Mouse (Mus musculus): ENCODE data around the gene BC067074. TPM values are rescaled to one million over a fixed set of nuclear protein-coding genes. Genes with fewer than 3 reads are reported as not detected.
"Not testable (repeated sequence)": the region's sequence is repeated elsewhere in the genome, so short reads cannot be mapped to it uniquely, and the experiment has no call there.

BC067074 gene
- 2.9 and 3.1 TPM in 2 replicates for polyA plus RNA-seq (2015; fragmentation: Nextera tagmentation; extraction: Ambion mirVana)

GRCm38 (mm10) chr13:113292975-113293706 is at the start of gene BC067074:
Gene BC067074, plus strand, starts transcription at chr13:113293159.
- 0 out of 2 replicates have a peak within 1 kb of the TSS, but pooled peaks have one; percentile 8 for H3K27ac ChIP-seq (replicated peaks)
- WGBS: under 1% methylated on average over 75 of the region's 75 CpGs

GRCm38 (mm10) chr13:113245025-113245424 is 47.9 kb upstream of the BC067074 start:
- H3K4me2 ChIP-seq: no peak overlapping the region
- WGBS: 76% methylated on average over 8 of the region's 8 CpGs
- H3K27ac ChIP-seq (replicated peaks): no peak overlapping the region
- ATAC-seq (ENCODE audit: extremely low read depth, insufficient number of reproducible peaks, low FRiP score, low TSS enrichment): no peak
- H3K4me3 ChIP-seq: no peak overlapping the region
- no peaks in the 10 kb centered on the region for H3K27me3 ChIP-seq (replicated peaks)
- H3K4me1 ChIP-seq: peaks cover 6% of the 10 kb centered on the region
- H3K9me3 ChIP-seq: no peaks in the 10 kb centered on the region
- H3K9ac ChIP-seq: no peak overlapping the region
- no peaks in the 10 kb centered on the region for H3K36me3 ChIP-seq

More at GRCm38 (mm10) chr13:113292975-113293706, at the start of gene BC067074:
- Histone ChIP-seq H3K36me3 (no peaks in the 10 kb centered on the region), H3K27me3 (replicated peaks) (peaks cover 16% of the 10 kb centered on the region; the same call in 1 of the 2 replicates), H3K9ac (peak within 1 kb of the TSS; percentile 89), H3K4me2 (peak within 1 kb of the TSS; percentile 88), H3K4me3 (peak within 1 kb of the TSS; percentile 76), H3K4me1 (peaks cover 7% of the 10 kb centered on the region; the same call in 1 of the 2 replicates), H3K9me3 (no peaks in the 10 kb centered on the region)
- peak; percentile 22; the same call in 1 of the 2 replicates for ATAC-seq (ENCODE audit: extremely low read depth, insufficient number of reproducible peaks, low FRiP score, low TSS enrichment)

GRCm38 (mm10) chr13:113252580-113252979 is 40.4 kb upstream of the BC067074 start:
- 78% methylated on average over 7 of the region's 7 CpGs for WGBS
- H3K9me3 ChIP-seq; ATAC-seq (ENCODE audit: extremely low read depth, insufficient number of reproducible peaks, low FRiP score, low TSS enrichment); H3K4me3 ChIP-seq; H3K4me1 ChIP-seq; H3K27ac ChIP-seq (replicated peaks); H3K36me3 ChIP-seq; H3K4me2 ChIP-seq; H3K27me3 ChIP-seq (replicated peaks); H3K9ac ChIP-seq: not testable (repeated sequence)

- 54% methylated on average over 2 of the region's 2 CpGs for WGBS
- no peaks in the 10 kb centered on the region for H3K9me3 ChIP-seq
Measured at GRCm38 (mm10) chr13:113256766-113257165, 36.2 kb upstream of the BC067074 start.

GRCm38 (mm10) chr13:113257190-113257589 is 35.8 kb upstream of the BC067074 start:
- no peaks in the 10 kb centered on the region for H3K36me3 ChIP-seq
- 40% methylated on average over 5 of the region's 5 CpGs for WGBS
- ATAC-seq (ENCODE audit: extremely low read depth, insufficient number of reproducible peaks, low FRiP score, low TSS enrichment): no peak

More at GRCm38 (mm10) chr13:113256766-113257165, 36.2 kb upstream of the BC067074 start:
- no peak overlapping the region for H3K4me2 ChIP-seq
- no peak for ATAC-seq (ENCODE audit: extremely low read depth, insufficient number of reproducible peaks, low FRiP score, low TSS enrichment)
- H3K9ac ChIP-seq: no peak overlapping the region
- H3K4me1 ChIP-seq: no peaks in the 10 kb centered on the region
- no peaks in the 10 kb centered on the region for H3K27me3 ChIP-seq (replicated peaks)
- no peak overlapping the region for H3K4me3 ChIP-seq
- H3K36me3 ChIP-seq: no peaks in the 10 kb centered on the region
- no peak overlapping the region for H3K27ac ChIP-seq (replicated peaks)

GRCm38 (mm10) chr13:113259237-113259636 is 33.7 kb upstream of the BC067074 start:
- 81% methylated on average over 5 of the region's 5 CpGs for WGBS
- H3K36me3 ChIP-seq: no peaks in the 10 kb centered on the region

More at GRCm38 (mm10) chr13:113257190-113257589, 35.8 kb upstream of the BC067074 start:
- Histone ChIP-seq H3K4me2 (no peak overlapping the region), H3K27ac (replicated peaks) (no peak overlapping the region), H3K4me1 (no peaks in the 10 kb centered on the region), H3K9me3 (no peaks in the 10 kb centered on the region), H3K27me3 (replicated peaks) (no peaks in the 10 kb centered on the region), H3K4me3 (no peak overlapping the region), H3K9ac (no peak overlapping the region)

GRCm38 (mm10) chr13:113262822-113263221 is 30.1 kb upstream of the BC067074 start:
- peak overlapping the region; percentile 36 for H3K4me2 ChIP-seq
- no peak overlapping the region for H3K9ac ChIP-seq
- no peak for ATAC-seq (ENCODE audit: extremely low read depth, insufficient number of reproducible peaks, low FRiP score, low TSS enrichment)
- peaks cover 9% of the 10 kb centered on the region; the same call in 1 of the 2 replicates for H3K4me1 ChIP-seq
- 55% methylated on average over 12 of the region's 12 CpGs for WGBS
- no peaks in the 10 kb centered on the region for H3K27me3 ChIP-seq (replicated peaks)
- no peak overlapping the region for H3K27ac ChIP-seq (replicated peaks)
- no peak overlapping the region for H3K4me3 ChIP-seq
- no peaks in the 10 kb centered on the region for H3K9me3 ChIP-seq
- no peaks in the 10 kb centered on the region for H3K36me3 ChIP-seq

More at GRCm38 (mm10) chr13:113259237-113259636, 33.7 kb upstream of the BC067074 start:
- Histone ChIP-seq H3K27ac (replicated peaks) (no peak overlapping the region), H3K4me2 (no peak overlapping the region), H3K9me3 (no peaks in the 10 kb centered on the region), H3K27me3 (replicated peaks) (no peaks in the 10 kb centered on the region), H3K9ac (no peak overlapping the region), H3K4me3 (no peak overlapping the region), H3K4me1 (0 out of 2 replicates have a peak, but pooled peaks cover 6% of the 10 kb centered on the region)
- no peak for ATAC-seq (ENCODE audit: extremely low read depth, insufficient number of reproducible peaks, low FRiP score, low TSS enrichment)

- 21% methylated on average over 13 of the region's 13 CpGs for WGBS
- no peak overlapping the region for H3K4me2 ChIP-seq
- no peak overlapping the region for H3K9ac ChIP-seq
- no peaks in the 10 kb centered on the region for H3K27me3 ChIP-seq (replicated peaks)
- H3K36me3 ChIP-seq: no peaks in the 10 kb centered on the region
- no peak overlapping the region for H3K27ac ChIP-seq (replicated peaks)
- peaks cover 9% of the 10 kb centered on the region; the same call in 1 of the 2 replicates for H3K4me1 ChIP-seq
- H3K4me3 ChIP-seq: no peak overlapping the region
- no peaks in the 10 kb centered on the region for H3K9me3 ChIP-seq
- ATAC-seq (ENCODE audit: extremely low read depth, insufficient number of reproducible peaks, low FRiP score, low TSS enrichment): no peak
Measured at GRCm38 (mm10) chr13:113265257-113265656, 27.7 kb upstream of the BC067074 start.

GRCm38 (mm10) chr13:113266495-113266951 is 26.4 kb upstream of the BC067074 start:
- H3K4me3 ChIP-seq: peak overlapping the region; percentile 18; the same call in 1 of the 2 replicates
- H3K27me3 ChIP-seq (replicated peaks): no peaks in the 10 kb centered on the region
- H3K9ac ChIP-seq: no peak overlapping the region
- 28% methylated on average over 9 of the region's 9 CpGs for WGBS
- H3K9me3 ChIP-seq: no peaks in the 10 kb centered on the region
- H3K36me3 ChIP-seq: no peaks in the 10 kb centered on the region
- peaks cover 16% of the 10 kb centered on the region for H3K4me1 ChIP-seq
- ATAC-seq (ENCODE audit: extremely low read depth, insufficient number of reproducible peaks, low FRiP score, low TSS enrichment): no peak
- no peak overlapping the region for H3K27ac ChIP-seq (replicated peaks)
- H3K4me2 ChIP-seq: peak overlapping the region; percentile 49

GRCm38 (mm10) chr13:113267204-113267603 is 25.8 kb upstream of the BC067074 start:
- Histone ChIP-seq H3K36me3 (no peaks in the 10 kb centered on the region), H3K9ac (no peak overlapping the region), H3K9me3 (no peaks in the 10 kb centered on the region), H3K4me2 (no peak overlapping the region), H3K27ac (replicated peaks) (no peak overlapping the region), H3K27me3 (replicated peaks) (no peaks in the 10 kb centered on the region), H3K4me3 (no peak overlapping the region), H3K4me1 (peaks cover 16% of the 10 kb centered on the region)
- no peak for ATAC-seq (ENCODE audit: extremely low read depth, insufficient number of reproducible peaks, low FRiP score, low TSS enrichment)
- WGBS: 78% methylated on average over 3 of the region's 3 CpGs

GRCm38 (mm10) chr13:113269777-113270776 is 22.9 kb upstream of the BC067074 start:
- peak; percentile 31; the same call in 1 of the 2 replicates for ATAC-seq (ENCODE audit: extremely low read depth, insufficient number of reproducible peaks, low FRiP score, low TSS enrichment)
- H3K9me3 ChIP-seq: no peaks in the 10 kb centered on the region
- WGBS: 51% methylated on average over 18 of the region's 18 CpGs
- no peak overlapping the region for H3K27ac ChIP-seq (replicated peaks)
- H3K9ac ChIP-seq: peak overlapping the region; percentile 37
- no peaks in the 10 kb centered on the region for H3K27me3 ChIP-seq (replicated peaks)
- H3K4me2 ChIP-seq: no peak overlapping the region
- H3K4me3 ChIP-seq: no peak overlapping the region
- peaks cover 10% of the 10 kb centered on the region for H3K4me1 ChIP-seq
- H3K36me3 ChIP-seq: no peaks in the 10 kb centered on the region

Data from heart, embryonic 13.5 days (tissue).